Mouse (Mus musculus): ENCODE measurements at regions not wholly inside any gene's neighbourhood (a gene's known extent, or its start where the extent isn't known, plus 50 kb on each side); places are given as distances from the start of the nearest gene placed in this dataset.

DNA sequence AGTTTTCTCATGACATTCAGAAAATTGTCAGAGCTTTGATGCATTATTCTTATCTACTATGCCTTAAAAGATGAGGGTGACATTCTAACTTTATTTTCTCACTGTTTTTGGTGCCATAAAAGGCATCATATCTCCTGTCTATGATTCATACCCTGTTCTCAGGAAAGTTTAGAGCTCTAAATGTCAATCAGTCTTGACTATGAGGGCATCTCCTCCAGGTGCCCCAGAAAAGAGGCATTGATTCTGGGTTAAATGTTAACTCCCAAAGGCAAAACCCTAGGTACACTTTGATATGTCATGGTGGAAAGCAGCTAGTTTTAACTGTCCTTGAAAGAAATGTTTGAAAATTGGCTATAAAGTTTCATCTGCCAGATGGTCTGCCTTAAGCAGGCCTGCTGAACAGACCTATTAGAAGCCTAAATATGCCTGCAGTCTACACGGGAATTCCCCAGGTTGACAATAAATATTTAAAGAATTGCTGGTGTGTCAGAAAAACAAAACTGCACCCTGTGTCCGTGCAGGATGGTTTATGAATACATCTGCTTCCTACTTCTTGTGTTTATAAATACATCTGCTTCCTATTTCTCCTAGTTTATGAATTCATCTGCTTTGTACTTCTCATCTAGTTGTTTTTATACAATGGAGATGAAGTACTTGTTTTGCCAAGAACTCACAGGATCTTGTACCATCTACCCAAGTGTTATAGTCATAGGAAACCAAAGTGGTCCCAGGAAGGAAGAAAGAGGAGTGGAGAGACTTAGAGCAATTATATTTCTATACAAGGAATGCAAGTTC lies 172.3 kb downstream of the Snca start:
- no peak for TF ChIP-seq CTCF (conservative IDR thresholded peaks at IDR 0.05 in 1 of 2, IDR thresholded peaks at IDR 0.05 in 1 of 2; ENCODE audit: low read depth in 2 of 2, low read length in 2 of 2)
- no peak for TF ChIP-seq MYC (IDR thresholded peaks at IDR 0.05; ENCODE audit: low read depth, low read length)
- no peak for TF ChIP-seq E2F4 (IDR thresholded peaks at IDR 0.05; ENCODE audit: insufficient replicate concordance, low read depth, low read length)
- TF ChIP-seq TCF12 (IDR thresholded peaks at IDR 0.05; ENCODE audit: low read depth, low read length): no peak
- no peak for TF ChIP-seq USF1 (IDR thresholded peaks at IDR 0.05; ENCODE audit: low read depth, low read length)
- TF ChIP-seq EP300 (IDR thresholded peaks at IDR 0.05; ENCODE audit: low read length): no peak
- TF ChIP-seq POLR2AphosphoS2 (IDR thresholded peaks at IDR 0.05; ENCODE audit: low read depth, low read length): no peak
- no peak for TF ChIP-seq MAZ (IDR thresholded peaks at IDR 0.05; ENCODE audit: low read depth, low read length)
- TF ChIP-seq ZC3H11A (IDR thresholded peaks at IDR 0.05; ENCODE audit: low read depth, low read length): no peak
- no peak for TF ChIP-seq POLR2A (IDR thresholded peaks at IDR 0.05; ENCODE audit: low read depth, low read length)
- TF ChIP-seq UBTF (IDR thresholded peaks at IDR 0.05; ENCODE audit: low read depth, low read length): no peak

All from CH12.LX (cell line).